Mouse (Mus musculus) CH12.LX (cell line): ENCODE measurements around the gene Chmp4b. TPM values are rescaled to one million over a fixed set of nuclear protein-coding genes. Genes with fewer than 3 reads are reported as not detected.

Experiments used
- DNase-seq: peaks from one replicate; pipeline ENCODE4 v3.0.0-alpha.2; 2013; ENCODE audit errors: extremely low read depth
- H3K27ac ChIP-seq: 2 replicates; pipeline ENCODE4 v1.5.1; 2012; ENCODE audit warnings: low read depth, mild to moderate bottlenecking, control low read depth, moderate library complexity; ENCODE audit not compliant: insufficient read depth
- H3K27me3 ChIP-seq: replicated peaks from 2 replicates; pipeline ENCODE3; 2012; ENCODE audit warnings: inconsistent platforms
- H3K36me3 ChIP-seq, 2 experiments: replicated peaks in 1 of 2; 2 replicates each; pipeline versions ENCODE3 to v1.6.1; 2012; ENCODE audit warnings: inconsistent platforms in 1 of 2, low read length in 1 of 2, mild to moderate bottlenecking in 1 of 2, mixed read lengths in 1 of 2, moderate library complexity in 1 of 2; ENCODE audit not compliant: control insufficient read depth in 1 of 2, insufficient read depth in 1 of 2
- H3K4me1 ChIP-seq, 2 experiments: 2 replicates each; pipeline ENCODE4 v1.6.1; 2012; ENCODE audit warnings: inconsistent platforms in 1 of 2, moderate library complexity in 1 of 2; ENCODE audit not compliant: insufficient read depth in 2 of 2, control insufficient read depth in 1 of 2
- H3K4me2 ChIP-seq: 2 replicates; pipeline ENCODE4 v1.6.1; 2012; ENCODE audit warnings: low read depth, mild to moderate bottlenecking, control low read depth; ENCODE audit not compliant: poor library complexity, insufficient read depth, severe bottlenecking
- H3K4me3 ChIP-seq, 3 experiments: fragments of 150-350 bp in 1 of 3; sonication (generic) in 1 of 3; replicated peaks in 1 of 3; 2 replicates each; pipeline versions ENCODE3 to v1.5.1; 2011 to 2012; ENCODE audit warnings: low read depth in 2 of 3, low read length in 2 of 3, mild to moderate bottlenecking in 2 of 3, moderate library complexity in 2 of 3, control low read depth in 1 of 3, improper control_type of control experiment in 1 of 3, inconsistent platforms in 1 of 3, mixed read lengths in 1 of 3; ENCODE audit not compliant: poor library complexity in 1 of 3
- H3K79me2 ChIP-seq: replicated peaks from 2 replicates; pipeline ENCODE4 v1.6.1; 2012; ENCODE audit warnings: mild to moderate bottlenecking, moderate library complexity; ENCODE audit not compliant: control insufficient read depth, poor library complexity, insufficient read depth, severe bottlenecking; ENCODE audit errors: extremely low read depth
- H3K9ac ChIP-seq: 2 replicates; pipeline ENCODE4 v1.6.1; 2012; ENCODE audit warnings: low read depth, mild to moderate bottlenecking, control low read depth, moderate library complexity; ENCODE audit not compliant: insufficient read depth
- H3K9me3 ChIP-seq: replicated peaks from 2 replicates; pipeline ENCODE3; 2012; ENCODE audit warnings: low read length, inconsistent platforms, mixed read lengths
- BHLHE40 ChIP-seq: IDR thresholded peaks from 2 replicates; pipeline ENCODE4 v1.6.1; 2011; ENCODE audit warnings: mild to moderate bottlenecking, low read depth, low read length, improper control_type of control experiment
- E2F4 ChIP-seq: IDR thresholded peaks from 2 replicates; pipeline ENCODE4 v1.6.1; 2011; ENCODE audit warnings: low read depth, low read length, improper control_type of control experiment; ENCODE audit not compliant: insufficient replicate concordance
- ELF1 ChIP-seq: IDR thresholded peaks from 2 replicates; pipeline ENCODE4 v1.6.1; 2014; ENCODE audit warnings: low read depth, mild to moderate bottlenecking, inconsistent platforms, low read length, improper control_type of control experiment
- ETS1 ChIP-seq: conservative IDR thresholded peaks from 2 replicates; pipeline ENCODE4 v1.6.1; 2012; ENCODE audit warnings: low read depth, mild to moderate bottlenecking, inconsistent platforms, low read length, improper control_type of control experiment, moderate library complexity
- HCFC1 ChIP-seq: IDR thresholded peaks from 2 replicates; pipeline ENCODE4 v1.6.1; 2012; ENCODE audit warnings: low read depth, mild to moderate bottlenecking, inconsistent platforms, low read length, improper control_type of control experiment
- JUN ChIP-seq: IDR thresholded peaks from 2 replicates; pipeline ENCODE4 v1.6.1; 2011; ENCODE audit warnings: low read depth, mild to moderate bottlenecking, low read length, improper control_type of control experiment, moderate library complexity; ENCODE audit not compliant: insufficient read depth
- JUND ChIP-seq: conservative IDR thresholded peaks from 2 replicates; pipeline ENCODE4 v1.6.1; 2011; ENCODE audit warnings: low read depth, low read length, improper control_type of control experiment
- KAT2A ChIP-seq: IDR thresholded peaks from 2 replicates; pipeline ENCODE4 v1.6.1; 2012; ENCODE audit warnings: low read length, improper control_type of control experiment, inconsistent platforms; ENCODE audit not compliant: insufficient replicate concordance
- MAZ ChIP-seq: IDR thresholded peaks from 2 replicates; pipeline ENCODE4 v1.6.1; 2012; ENCODE audit warnings: low read depth, mild to moderate bottlenecking, inconsistent platforms, low read length, improper control_type of control experiment, moderate library complexity
- MEF2A ChIP-seq: IDR thresholded peaks from 2 replicates; pipeline ENCODE4 v1.6.1; 2014; ENCODE audit warnings: low read depth, mild to moderate bottlenecking, inconsistent platforms, low read length, improper control_type of control experiment, borderline replicate concordance
- NELFE ChIP-seq: IDR thresholded peaks from 2 replicates; pipeline ENCODE4 v1.6.1; 2011; ENCODE audit warnings: low read depth, low read length, improper control_type of control experiment
- NRF1 ChIP-seq: IDR thresholded peaks from 2 replicates; pipeline ENCODE4 v1.6.1; 2014; ENCODE audit warnings: low read depth, mild to moderate bottlenecking, inconsistent platforms, low read length, improper control_type of control experiment, moderate library complexity
- POLR2A ChIP-seq: IDR thresholded peaks from 2 replicates; pipeline ENCODE4 v1.6.1; 2011; ENCODE audit warnings: low read depth, mild to moderate bottlenecking, improper control_type of control experiment, low read length
- POLR2AphosphoS2 ChIP-seq: IDR thresholded peaks from 2 replicates; pipeline ENCODE4 v1.6.1; 2011; ENCODE audit warnings: low read depth, low read length, improper control_type of control experiment
- RAD21 ChIP-seq: IDR thresholded peaks from 2 replicates; pipeline ENCODE4 v1.6.1; 2011; ENCODE audit warnings: low read depth, mild to moderate bottlenecking, low read length, improper control_type of control experiment, moderate library complexity
- RCOR1 ChIP-seq: conservative IDR thresholded peaks from 2 replicates; pipeline ENCODE4 v1.6.1; 2012; ENCODE audit warnings: low read depth, mild to moderate bottlenecking, inconsistent platforms, low read length, improper control_type of control experiment
- SIN3A ChIP-seq: IDR thresholded peaks from 2 replicates; pipeline ENCODE4 v1.6.1; 2012; ENCODE audit warnings: low read length, improper control_type of control experiment, inconsistent platforms
- SMC3 ChIP-seq: IDR thresholded peaks from 2 replicates; pipeline ENCODE4 v1.6.1; 2011; ENCODE audit warnings: low read depth, low read length, improper control_type of control experiment
- TCF12 ChIP-seq: IDR thresholded peaks from 2 replicates; pipeline ENCODE4 v1.6.1; 2014; ENCODE audit warnings: low read depth, mild to moderate bottlenecking, inconsistent platforms, low read length, improper control_type of control experiment
- USF1 ChIP-seq: IDR thresholded peaks from 2 replicates; pipeline ENCODE4 v1.6.1; 2014; ENCODE audit warnings: low read depth, mild to moderate bottlenecking, inconsistent platforms, low read length, improper control_type of control experiment
- USF2 ChIP-seq: conservative IDR thresholded peaks from 2 replicates; pipeline ENCODE4 v1.6.1; 2011; ENCODE audit warnings: low read depth, low read length, improper control_type of control experiment
- ZKSCAN1 ChIP-seq: IDR thresholded peaks from 2 replicates; pipeline ENCODE4 v1.6.1; 2012; ENCODE audit warnings: low read depth, inconsistent platforms, low read length, improper control_type of control experiment, borderline replicate concordance
- ZMIZ1 ChIP-seq: IDR thresholded peaks from 2 replicates; pipeline ENCODE4 v1.6.1; 2012; ENCODE audit warnings: low read depth, mild to moderate bottlenecking, inconsistent platforms, low read length, improper control_type of control experiment
- ZNF384 ChIP-seq: IDR thresholded peaks from 2 replicates; pipeline ENCODE4 v1.6.1; 2012; ENCODE audit warnings: low read depth, low read length, improper control_type of control experiment, inconsistent platforms
- dilution Hi-C: fragments of 300-500 bp; cut with MboI; formaldehyde crosslinking; loops from 2 replicates; pipeline ENCODE4 v1.14.3; 2020; ENCODE audit warnings: low sequenced_read_pairs; ENCODE audit not compliant: extremely low pct_unique_long_range_greater_than_20kb, extremely low pct_ligation_motif_present
- in situ Hi-C: fragments of 300-500 bp; cut with MboI; formaldehyde crosslinking; loops from 3 replicates; pipeline ENCODE4 v1.14.3; 2019; ENCODE audit warnings: low sequenced_read_pairs, low pct_ligation_motif_present, low pct_unique_long_range_greater_than_20kb, mixed read lengths
- polyA plus RNA-seq: library from polyadenylated mRNA; unstranded; fragments of >175 nt; gene quantifications from 2 replicates; pipeline ENCODE4 v1.2.1, GENCODE M21; 2012; ENCODE audit warnings: low read depth; ENCODE audit not compliant: insufficient read length
- total RNA-seq, 2 experiments: library from RNA; depleted of rRNA; stranded (reverse); fragments of 300-350 nt in 1 of 2; fragments of >200 nt in 1 of 2; gene quantifications; 2 replicates each; pipeline ENCODE4 v1.2.3; 2012 to 2014

Chmp4b gene
- total and polyA plus RNA-seq, 3 experiments: 105 to 152 (median 113) TPM

GRCm38 (mm10) chr2:154734977-154735376, 83.5 kb downstream of the Chmp4b start:
- TF ChIP-seq KAT2A (no peak), ETS1 (no peak), SMC3 (no peak), USF1 (no peak), ZNF384 (no peak), POLR2A (no peak), POLR2AphosphoS2 (no peak), E2F4 (no peak), JUN (no peak), TCF12 (no peak), BHLHE40 (no peak), RCOR1 (no peak), USF2 (no peak), MAZ (no peak), MEF2A (no peak), ZKSCAN1 (no peak), NRF1 (no peak)
- in situ Hi-C loops: no loop called here
- dilution Hi-C loops: no loop called here

DNA sequence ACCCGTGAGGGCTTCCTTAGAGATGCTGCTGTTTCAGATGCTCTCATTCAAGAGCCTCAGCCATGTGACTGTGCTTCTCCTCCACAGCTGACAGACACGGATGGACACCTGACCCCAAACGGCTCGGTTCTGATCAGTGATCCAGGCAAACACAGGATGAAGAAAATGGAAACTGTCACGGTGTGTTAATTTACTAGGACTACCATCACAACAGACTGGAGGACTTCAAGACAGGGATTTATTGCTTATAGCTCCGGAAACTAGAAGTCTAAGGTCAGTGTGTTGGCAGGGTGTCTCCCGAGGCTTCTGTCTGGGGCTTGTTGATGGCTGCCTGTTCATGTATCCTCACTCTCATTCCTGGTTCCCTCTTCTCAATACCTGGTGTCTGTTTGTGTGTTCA, 83.9 kb downstream of the Chmp4b start:
- no peaks in the 10 kb centered on the region for H3K36me3 ChIP-seq
- no peaks in the 10 kb centered on the region for H3K27me3 ChIP-seq
- no peak overlapping the region for H3K4me3 ChIP-seq
- H3K4me1 ChIP-seq: peaks cover 17 to 49% of the 10 kb centered on the region in 2 experiments
- H3K79me2 ChIP-seq: no peaks in the 10 kb centered on the region
- no peak for TF ChIP-seq ZMIZ1
- no peak for TF ChIP-seq SIN3A
- TF ChIP-seq TCF12: no peak
- no peak for TF ChIP-seq KAT2A
- no peak for TF ChIP-seq RAD21
- TF ChIP-seq JUND: no peak
- TF ChIP-seq NELFE: no peak
- TF ChIP-seq HCFC1: no peak
- TF ChIP-seq ELF1: no peak
- no peak for TF ChIP-seq NRF1
- in situ Hi-C loops (no loop called here), dilution Hi-C loops (no loop called here)
- H3K27ac ChIP-seq: no peak overlapping the region
- no peak overlapping the region for H3K4me2 ChIP-seq
- no peaks in the 10 kb centered on the region for H3K9me3 ChIP-seq
- no peak overlapping the region for H3K9ac ChIP-seq
- DNase-seq: no peak

More at GRCm38 (mm10) chr2:154734977-154735376, 83.5 kb downstream of the Chmp4b start:
- Histone ChIP-seq H3K4me3 (no peak overlapping the region), H3K27ac (no peak overlapping the region), H3K4me2 (no peak overlapping the region), H3K79me2 (no peaks in the 10 kb centered on the region), H3K9me3 (no peaks in the 10 kb centered on the region), H3K4me1 (peaks cover 17 to 49% of the 10 kb centered on the region in 2 experiments), H3K36me3 (no peaks in the 10 kb centered on the region), H3K9ac (no peak overlapping the region), H3K27me3 (no peaks in the 10 kb centered on the region)
- no peak for DNase-seq
